In the genomic region with DNA sequence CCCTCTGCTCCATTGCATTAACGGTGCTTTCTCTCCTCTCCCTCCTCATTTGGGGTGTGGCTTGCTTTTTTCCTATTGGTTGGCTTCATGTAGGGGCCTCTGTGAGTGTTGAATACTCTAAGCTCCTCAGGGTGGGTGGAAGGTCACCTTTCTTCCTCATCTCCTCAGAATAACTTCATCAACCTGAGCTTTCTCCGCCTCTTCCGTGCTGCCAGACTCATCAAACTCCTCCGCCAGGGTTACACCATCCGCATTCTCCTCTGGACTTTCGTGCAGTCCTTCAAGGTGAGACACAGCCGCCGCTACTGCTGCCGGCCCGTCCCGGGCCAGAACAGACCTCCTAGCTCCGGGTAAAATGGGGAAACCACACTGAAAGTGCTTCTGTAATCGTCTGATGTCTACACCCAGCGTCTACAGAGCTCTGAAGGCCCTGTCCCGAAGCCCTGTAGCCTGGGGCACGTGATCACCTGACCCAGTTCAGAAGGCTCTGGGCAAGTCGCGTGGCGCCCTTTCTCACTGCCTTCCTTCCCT, we compare ENCODE assay signal across 7 mouse cellular contexts.
A peak's percentile ranks its signal among the peaks of the same experiment; 100 is the strongest.
DNase-seq lines count a peak whose midpoint lies in the region; ATAC-seq lines count a peak whose summit lies in the region.

No protein-coding gene starts in this region.

- peak overlapping the region; percentile 60 for H3K4me2 ChIP-seq in forebrain, embryonic 15.5 days (replicated peaks)
- peak overlapping the region; percentile 39 for H3K4me2 ChIP-seq in liver, embryonic 15.5 days

- intact Hi-C loops in left cerebral cortex, postnatal 36 days (cut with DNase I), result no loop called here

- H3K27ac ChIP-seq in forebrain, embryonic 15.5 days (replicated peaks), result 0 out of 2 replicates have a peak overlapping the region, but pooled peaks have one; percentile 40
- no peak overlapping the region for H3K27ac ChIP-seq in liver, embryonic 15.5 days (replicated peaks)

- no peak overlapping the region; the same call in 1 of the 2 replicates for H3K9ac ChIP-seq in forebrain, embryonic 15.5 days (replicated peaks)
- no peak overlapping the region for H3K9ac ChIP-seq in liver, embryonic 15.5 days

- no peaks in the 10 kb centered on the region for H3K36me3 ChIP-seq in forebrain, embryonic 15.5 days
- no peaks in the 10 kb centered on the region for H3K36me3 ChIP-seq in liver, embryonic 15.5 days (replicated peaks)

- WGBS in forebrain, embryonic 15.5 days, result 8% methylated on average over 19 of the region's 19 CpGs
- 4% methylated on average over 19 of the region's 19 CpGs for WGBS in liver, embryonic 15.5 days (ENCODE audit: insufficient replicate concordance)

- H3K4me1 ChIP-seq in forebrain, embryonic 15.5 days, result peaks cover 16% of the 10 kb centered on the region
- peaks cover 7% of the 10 kb centered on the region; the same call in 1 of the 2 replicates for H3K4me1 ChIP-seq in liver, embryonic 15.5 days (replicated peaks)

- DNase-seq in CD4-positive helper T cell, adult 2 months (ENCODE audit: low read depth, low spot score), result peak; percentile 32
- DNase-seq in urinary bladder, postnatal 25 days (ENCODE audit: low spot score), result no peak
- no peak for DNase-seq in left cerebral cortex, postnatal 36 days (ENCODE audit: low spot score in 2 of 2)
- DNase-seq in cerebellum, postnatal 36 days, result no peak

- no peaks in the 10 kb centered on the region for H3K9me3 ChIP-seq in forebrain, embryonic 15.5 days
- H3K9me3 ChIP-seq in liver, embryonic 15.5 days (replicated peaks), result no peaks in the 10 kb centered on the region

- ATAC-seq in CD4-positive, CD25-positive, alpha-beta regulatory T cell, adult 4 months, result peak; percentile 64
- ATAC-seq in forebrain, embryonic 15.5 days (replicated peaks), result peak; percentile 56; the same call in 1 of the 2 replicates
- no peak for ATAC-seq in liver, embryonic 15.5 days (ENCODE audit: insufficient read depth)

- H3K4me3 ChIP-seq in forebrain, embryonic 15.5 days, result peak overlapping the region; percentile 31
- peak overlapping the region; percentile 11; the same call in 1 of the 2 replicates for H3K4me3 ChIP-seq in liver, embryonic 15.5 days (replicated peaks)

- H3K27me3 ChIP-seq in forebrain, embryonic 15.5 days, result no peaks in the 10 kb centered on the region
- peaks cover 77% of the 10 kb centered on the region for H3K27me3 ChIP-seq in liver, embryonic 15.5 days
